Mouse (Mus musculus): ENCODE measurements around the gene Gm45808. TPM values are rescaled to one million over a fixed set of nuclear protein-coding genes. Genes with fewer than 3 reads are reported as not detected.
"Not testable (repeated sequence)": the region's sequence is repeated elsewhere in the genome, so short reads cannot be mapped to it uniquely, and the experiment has no call there.

Gm45808 gene
- total and polyA plus RNA-seq, 2 experiments from 2014 or later = 1.6 TPM; not detected in 1

- H3K27me3 ChIP-seq (ENCODE audit: insufficient read depth, low read length) = no peaks in the 10 kb centered on the region
- H3K36me3 ChIP-seq (ENCODE audit: insufficient read depth, low read length) = no peaks in the 10 kb centered on the region
- peak overlapping the region; percentile 42 for H3K4me3 ChIP-seq (ENCODE audit: low read depth, low read length)
- H3K27ac ChIP-seq (ENCODE audit: low read depth, low read length) = peak overlapping the region; percentile 72
- H3K9ac ChIP-seq (replicated peaks; ENCODE audit: low read length, poor library complexity, severe bottlenecking) = no peak overlapping the region; the same call in 1 of the 2 replicates
- H3K9me3 ChIP-seq (ENCODE audit: low read length) = no peaks in the 10 kb centered on the region
- H3K4me1 ChIP-seq (ENCODE audit: insufficient read depth, low read length) = peaks cover 8% of the 10 kb centered on the region; the same call in 1 of the 2 replicates
- WGBS = 1% methylated on average over 28 of the region's 28 CpGs
- H3K4me2 ChIP-seq (ENCODE audit: low read depth, low read length, poor library complexity, severe bottlenecking) = peak overlapping the region; percentile 48
- DNase-seq (ENCODE audit: low spot score) (peak; percentile 96), ATAC-seq (ENCODE audit: low FRiP score) (peak; percentile 53; the same call in 1 of the 2 replicates)
- peak; percentile 53 for TF ChIP-seq CTCF (IDR thresholded peaks at IDR 0.05)
Measured at GRCm38 (mm10) chr7:45521728-45522184, 35.1 kb upstream of the Gm45808 start.

- H3K4me1 ChIP-seq (ENCODE audit: insufficient read depth, low read length) = peaks cover 8% of the 10 kb centered on the region; the same call in 1 of the 2 replicates
- WGBS = 93% methylated on average over 7 of the region's 7 CpGs
- ATAC-seq (ENCODE audit: low FRiP score) (no peak), DNase-seq (ENCODE audit: low spot score) (no peak)
- no peaks in the 10 kb centered on the region for H3K9me3 ChIP-seq (ENCODE audit: low read length)
- no peak for TF ChIP-seq CTCF (IDR thresholded peaks at IDR 0.05)
- H3K4me2 ChIP-seq (ENCODE audit: low read depth, low read length, poor library complexity, severe bottlenecking) = no peak overlapping the region
- no peaks in the 10 kb centered on the region for H3K36me3 ChIP-seq (ENCODE audit: insufficient read depth, low read length)
- no peak overlapping the region for H3K4me3 ChIP-seq (ENCODE audit: low read depth, low read length)
- H3K9ac ChIP-seq (replicated peaks; ENCODE audit: low read length, poor library complexity, severe bottlenecking) = no peak overlapping the region
- no peaks in the 10 kb centered on the region for H3K27me3 ChIP-seq (ENCODE audit: insufficient read depth, low read length)
- H3K27ac ChIP-seq (ENCODE audit: low read depth, low read length) = no peak overlapping the region
Measured at GRCm38 (mm10) chr7:45520605-45521004, 34.0 kb upstream of the Gm45808 start.

- Histone ChIP-seq H3K36me3 (ENCODE audit: insufficient read depth, low read length) (no peaks in the 10 kb centered on the region), H3K4me3 (ENCODE audit: low read depth, low read length) (no peak overlapping the region), H3K9ac (replicated peaks; ENCODE audit: low read length, poor library complexity, severe bottlenecking) (no peak overlapping the region), H3K4me2 (ENCODE audit: low read depth, low read length, poor library complexity, severe bottlenecking) (no peak overlapping the region), H3K4me1 (ENCODE audit: insufficient read depth, low read length) (0 out of 2 replicates have a peak, but pooled peaks cover 1% of the 10 kb centered on the region), H3K27ac (ENCODE audit: low read depth, low read length) (no peak overlapping the region), H3K9me3 (ENCODE audit: low read length) (no peaks in the 10 kb centered on the region), H3K27me3 (ENCODE audit: insufficient read depth, low read length) (no peaks in the 10 kb centered on the region)
- DNase-seq (ENCODE audit: low spot score) = no peak
- ATAC-seq (ENCODE audit: low FRiP score) = no peak
- 78% methylated on average over 8 of the region's 8 CpGs for WGBS
- TF ChIP-seq CTCF (IDR thresholded peaks at IDR 0.05) = no peak
Measured at GRCm38 (mm10) chr7:45519345-45520120, 32.9 kb upstream of the Gm45808 start.

GRCm38 (mm10) chr7:45518618-45519017 lies 32.0 kb upstream of the Gm45808 start:
- no peak for TF ChIP-seq CTCF (IDR thresholded peaks at IDR 0.05)
- no peak overlapping the region for H3K9ac ChIP-seq (replicated peaks; ENCODE audit: low read length, poor library complexity, severe bottlenecking)
- H3K27me3 ChIP-seq (ENCODE audit: insufficient read depth, low read length) = no peaks in the 10 kb centered on the region
- DNase-seq (ENCODE audit: low spot score) (no peak), ATAC-seq (ENCODE audit: low FRiP score) (no peak)
- no peaks in the 10 kb centered on the region for H3K36me3 ChIP-seq (ENCODE audit: insufficient read depth, low read length)
- no peaks in the 10 kb centered on the region for H3K9me3 ChIP-seq (ENCODE audit: low read length)
- no peak overlapping the region for H3K27ac ChIP-seq (ENCODE audit: low read depth, low read length)
- H3K4me3 ChIP-seq (ENCODE audit: low read depth, low read length) = no peak overlapping the region
- H3K4me2 ChIP-seq (ENCODE audit: low read depth, low read length, poor library complexity, severe bottlenecking) = no peak overlapping the region
- no peaks in the 10 kb centered on the region for H3K4me1 ChIP-seq (ENCODE audit: insufficient read depth, low read length)
- 90% methylated on average over 16 of the region's 16 CpGs for WGBS

- H3K4me3 ChIP-seq (ENCODE audit: low read depth, low read length); H3K36me3 ChIP-seq (ENCODE audit: insufficient read depth, low read length); H3K4me1 ChIP-seq (ENCODE audit: insufficient read depth, low read length); DNase-seq (ENCODE audit: low spot score); H3K27me3 ChIP-seq (ENCODE audit: insufficient read depth, low read length); H3K4me2 ChIP-seq (ENCODE audit: low read depth, low read length, poor library complexity, severe bottlenecking); H3K9me3 ChIP-seq (ENCODE audit: low read length); H3K27ac ChIP-seq (ENCODE audit: low read depth, low read length); H3K9ac ChIP-seq (replicated peaks; ENCODE audit: low read length, poor library complexity, severe bottlenecking); ATAC-seq (ENCODE audit: low FRiP score): not testable (repeated sequence)
- 79% methylated on average over 5 of the region's 5 CpGs for WGBS
- peak; percentile 21; the same call in 1 of the 2 replicates for TF ChIP-seq CTCF (IDR thresholded peaks at IDR 0.05)
Measured at GRCm38 (mm10) chr7:45516846-45517245, 30.2 kb upstream of the Gm45808 start.

GRCm38 (mm10) chr7:45515436-45515835 lies 28.8 kb upstream of the Gm45808 start:
- H3K36me3 ChIP-seq (ENCODE audit: insufficient read depth, low read length) = no peaks in the 10 kb centered on the region
- no peak overlapping the region for H3K27ac ChIP-seq (ENCODE audit: low read depth, low read length)
- ATAC-seq (ENCODE audit: low FRiP score) (no peak), DNase-seq (ENCODE audit: low spot score) (no peak)
- TF ChIP-seq CTCF (IDR thresholded peaks at IDR 0.05) = no peak
- H3K27me3 ChIP-seq (ENCODE audit: insufficient read depth, low read length) = no peaks in the 10 kb centered on the region
- H3K4me2 ChIP-seq (ENCODE audit: low read depth, low read length, poor library complexity, severe bottlenecking) = 0 out of 2 replicates have a peak overlapping the region, but pooled peaks have one; percentile 2
- no peaks in the 10 kb centered on the region for H3K4me1 ChIP-seq (ENCODE audit: insufficient read depth, low read length)
- WGBS = 31% methylated on average over 16 of the region's 16 CpGs
- H3K9me3 ChIP-seq (ENCODE audit: low read length) = no peaks in the 10 kb centered on the region
- H3K4me3 ChIP-seq (ENCODE audit: low read depth, low read length) = no peak overlapping the region
- H3K9ac ChIP-seq (replicated peaks; ENCODE audit: low read length, poor library complexity, severe bottlenecking) = no peak overlapping the region

All from midbrain, postnatal 0 days (tissue).